Mouse (Mus musculus): Measurements from ENCODE around the gene Sit1. TPM values are rescaled to one million over a fixed set of nuclear protein-coding genes. Genes with fewer than 3 reads are reported as not detected.
A peak's percentile ranks its signal among the peaks of the same experiment; 100 is the strongest.

Sit1 gene
- polyA plus RNA-seq (2016; fragmentation: Nextera tagmentation; extraction: Ambion mirVana): not detected in 2 replicates

GRCm38 (mm10) chr4:43483535-43484091, at the start of gene Sit1:
Sit1 (minus strand) TSS chr4:43483734.
- H3K9ac ChIP-seq: no peak within 1 kb of the TSS

GRCm38 (mm10) chr4:43533270-43533669, 49.7 kb upstream of the Sit1 start:
- Histone ChIP-seq H3K9me3 (no peaks in the 10 kb centered on the region), H3K27me3 (no peaks in the 10 kb centered on the region), H3K36me3 (replicated peaks) (peaks cover 74% of the 10 kb centered on the region), H3K9ac (no peak overlapping the region), H3K4me1 (no peaks in the 10 kb centered on the region), H3K27ac (no peak overlapping the region), H3K4me3 (replicated peaks) (no peak overlapping the region), H3K4me2 (no peak overlapping the region)
- ATAC-seq (ENCODE audit: low FRiP score): no peak
- WGBS: 88% methylated on average over 9 of the region's 9 CpGs

More at GRCm38 (mm10) chr4:43483535-43484091, at the start of gene Sit1:
- ATAC-seq (ENCODE audit: low FRiP score): no peak
- H3K4me3 ChIP-seq (replicated peaks): no peak within 1 kb of the TSS
- no peaks in the 10 kb centered on the region for H3K9me3 ChIP-seq
- no peaks in the 10 kb centered on the region for H3K4me1 ChIP-seq
- no peak within 1 kb of the TSS for H3K27ac ChIP-seq
- WGBS: 67% methylated on average over 12 of the region's 12 CpGs
- no peaks in the 10 kb centered on the region for H3K27me3 ChIP-seq
- no peaks in the 10 kb centered on the region for H3K36me3 ChIP-seq (replicated peaks)
- no peak within 1 kb of the TSS for H3K4me2 ChIP-seq

- Histone ChIP-seq H3K9ac (no peak overlapping the region), H3K27ac (no peak overlapping the region), H3K9me3 (no peaks in the 10 kb centered on the region), H3K27me3 (peaks cover 8% of the 10 kb centered on the region), H3K4me2 (no peak overlapping the region), H3K36me3 (replicated peaks) (peaks cover 49% of the 10 kb centered on the region), H3K4me1 (no peaks in the 10 kb centered on the region), H3K4me3 (replicated peaks) (no peak overlapping the region)
- no peak for ATAC-seq (ENCODE audit: low FRiP score)
- WGBS: 24% methylated on average over 7 of the region's 7 CpGs
Observed at GRCm38 (mm10) chr4:43530581-43530980, 47.0 kb upstream of the Sit1 start.

DNA sequence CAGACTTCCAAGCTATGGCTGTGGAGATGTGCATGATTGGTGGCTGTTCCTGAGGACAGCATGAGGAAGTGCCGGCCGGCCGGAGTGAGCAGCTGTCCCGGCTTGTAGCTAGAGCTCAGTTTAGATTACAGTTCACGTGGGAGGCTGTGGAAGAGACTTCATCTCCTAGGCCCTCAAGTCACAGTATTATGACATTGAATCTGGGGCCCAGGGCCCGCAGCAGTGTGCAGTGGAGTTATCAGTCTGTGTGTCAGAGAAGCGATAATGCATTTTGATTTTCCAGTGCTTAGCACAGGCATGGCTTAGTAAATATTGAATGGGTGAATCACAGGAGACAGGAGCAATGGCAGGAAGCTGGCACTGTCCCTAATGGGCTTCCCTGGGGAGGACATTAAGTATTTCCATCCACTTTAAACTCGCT, 46.6 kb upstream of the Sit1 start:
- no peak overlapping the region for H3K27ac ChIP-seq
- no peak overlapping the region for H3K9ac ChIP-seq
- H3K4me1 ChIP-seq: no peaks in the 10 kb centered on the region
- ATAC-seq (ENCODE audit: low FRiP score): no peak
- no peak overlapping the region for H3K4me3 ChIP-seq (replicated peaks)
- H3K4me2 ChIP-seq: no peak overlapping the region
- H3K9me3 ChIP-seq: no peaks in the 10 kb centered on the region
- H3K36me3 ChIP-seq (replicated peaks): peaks cover 44% of the 10 kb centered on the region
- WGBS: 78% methylated on average over 8 of the region's 8 CpGs
- H3K27me3 ChIP-seq: peaks cover 13% of the 10 kb centered on the region

- H3K4me3 ChIP-seq (replicated peaks): no peak overlapping the region
- no peak overlapping the region for H3K27ac ChIP-seq
- H3K36me3 ChIP-seq (replicated peaks): peaks cover 28% of the 10 kb centered on the region
- H3K9me3 ChIP-seq: no peaks in the 10 kb centered on the region
- H3K9ac ChIP-seq: no peak overlapping the region
- H3K4me1 ChIP-seq: peaks cover 12% of the 10 kb centered on the region
- no peak for ATAC-seq (ENCODE audit: low FRiP score)
- H3K4me2 ChIP-seq: no peak overlapping the region
- WGBS: 78% methylated on average over 9 of the region's 9 CpGs
- H3K27me3 ChIP-seq: peaks cover 29% of the 10 kb centered on the region
Observed at GRCm38 (mm10) chr4:43528487-43528886, 45.0 kb upstream of the Sit1 start.

- Histone ChIP-seq H3K36me3 (replicated peaks) (peaks cover 22% of the 10 kb centered on the region), H3K4me1 (peaks cover 18% of the 10 kb centered on the region), H3K4me3 (replicated peaks) (no peak overlapping the region), H3K9me3 (no peaks in the 10 kb centered on the region), H3K27me3 (peaks cover 35% of the 10 kb centered on the region), H3K9ac (no peak overlapping the region), H3K4me2 (no peak overlapping the region), H3K27ac (no peak overlapping the region)
- WGBS: 68% methylated on average over 5 of the region's 5 CpGs
- ATAC-seq (ENCODE audit: low FRiP score): no peak
Observed at GRCm38 (mm10) chr4:43527880-43528279, 44.3 kb upstream of the Sit1 start.

DNA sequence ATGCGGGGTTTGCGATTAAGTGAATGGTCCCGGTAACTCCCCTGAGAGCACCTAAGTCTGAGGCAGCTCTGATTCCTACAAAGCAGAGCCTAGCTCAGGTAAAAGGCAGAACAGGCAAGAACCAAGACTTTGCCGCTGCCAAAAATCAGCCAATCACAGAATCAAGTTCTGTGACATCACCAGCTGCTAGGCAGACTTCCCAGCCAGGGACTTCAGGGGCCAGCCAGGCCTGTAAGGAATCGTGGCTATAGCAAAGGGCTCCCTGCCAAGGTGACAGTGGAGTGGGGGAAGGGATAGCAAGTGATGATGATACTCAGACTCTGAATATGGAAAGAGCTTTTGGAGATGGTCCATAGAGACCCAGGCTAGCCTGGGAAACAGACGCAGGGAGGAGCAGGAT, 36.4 kb upstream of the Sit1 start:
- H3K36me3 ChIP-seq (replicated peaks): no peaks in the 10 kb centered on the region
- no peak overlapping the region for H3K27ac ChIP-seq
- H3K4me2 ChIP-seq: peak overlapping the region; percentile 35
- H3K4me1 ChIP-seq: peaks cover 42% of the 10 kb centered on the region
- H3K9me3 ChIP-seq: no peaks in the 10 kb centered on the region
- 0 out of 2 replicates have a peak overlapping the region, but pooled peaks have one; percentile 4 for H3K4me3 ChIP-seq (replicated peaks)
- peaks cover 61% of the 10 kb centered on the region for H3K27me3 ChIP-seq
- peak; percentile 64 for ATAC-seq (ENCODE audit: low FRiP score)
- 13% methylated on average over 6 of the region's 6 CpGs for WGBS
- H3K9ac ChIP-seq: no peak overlapping the region

GRCm38 (mm10) chr4:43519551-43519950, 36.0 kb upstream of the Sit1 start:
- Histone ChIP-seq H3K9me3 (no peaks in the 10 kb centered on the region), H3K27ac (no peak overlapping the region), H3K4me1 (peaks cover 41% of the 10 kb centered on the region), H3K4me2 (peak overlapping the region; percentile 35), H3K9ac (no peak overlapping the region), H3K4me3 (replicated peaks) (0 out of 2 replicates have a peak overlapping the region, but pooled peaks have one; percentile 4), H3K36me3 (replicated peaks) (no peaks in the 10 kb centered on the region), H3K27me3 (peaks cover 61% of the 10 kb centered on the region)
- WGBS: 13% methylated on average over 10 of the region's 10 CpGs
- ATAC-seq (ENCODE audit: low FRiP score): no peak

DNA sequence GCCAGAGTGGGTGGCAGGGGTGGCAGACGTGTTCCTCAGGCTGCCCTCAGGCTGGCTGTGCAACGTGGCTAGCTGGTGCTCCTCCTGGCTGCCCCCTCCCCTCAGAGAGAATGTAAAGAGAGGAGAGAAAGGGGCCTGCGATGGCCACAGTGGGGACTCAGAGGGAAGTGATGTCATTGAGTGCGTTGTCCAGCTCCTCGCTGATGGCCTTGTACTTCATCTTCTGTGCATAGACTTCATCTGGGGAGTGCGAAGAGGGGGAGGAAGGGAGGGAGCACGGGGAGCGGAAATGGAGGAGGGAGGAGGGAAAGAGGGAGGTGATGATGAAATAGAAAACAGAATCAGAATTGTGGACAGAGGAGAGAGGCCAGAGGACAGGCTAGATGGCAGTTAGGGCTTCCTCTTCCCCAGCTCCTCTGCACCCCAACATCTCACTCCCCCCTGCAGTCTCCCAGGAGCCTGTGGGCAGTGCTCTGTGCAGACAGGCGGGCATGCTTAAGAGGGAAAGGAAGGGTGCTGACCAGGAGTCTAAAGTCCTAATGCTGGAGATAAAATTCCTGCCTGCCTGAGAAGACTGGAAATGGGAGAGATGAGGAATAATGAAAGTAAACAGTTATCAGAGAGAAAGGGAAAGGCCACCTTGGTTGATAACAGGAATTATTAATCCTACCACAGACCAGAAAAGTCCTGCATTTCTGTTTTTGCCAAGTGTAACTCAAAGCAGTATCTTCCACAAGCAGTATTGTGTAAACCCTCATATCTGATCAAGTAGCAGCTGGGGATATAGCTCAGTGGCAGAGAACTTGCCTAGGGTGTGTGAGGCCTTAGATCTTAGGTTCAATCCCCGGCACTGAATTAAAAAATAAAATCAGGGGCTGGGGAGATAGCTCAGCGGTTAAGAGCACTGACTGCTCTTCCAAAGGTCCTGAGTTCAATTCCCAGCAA, 32.5 kb upstream of the Sit1 start:
- Histone ChIP-seq H3K4me1 (peaks cover 17% of the 10 kb centered on the region), H3K4me3 (replicated peaks) (no peak overlapping the region), H3K4me2 (no peak overlapping the region), H3K27me3 (peaks cover 30% of the 10 kb centered on the region), H3K9me3 (no peaks in the 10 kb centered on the region), H3K9ac (no peak overlapping the region), H3K27ac (no peak overlapping the region), H3K36me3 (replicated peaks) (no peaks in the 10 kb centered on the region)
- 81% methylated on average over 11 of the region's 11 CpGs for WGBS
- no peak for ATAC-seq (ENCODE audit: low FRiP score)

GRCm38 (mm10) chr4:43513791-43514190, 30.3 kb upstream of the Sit1 start:
- H3K36me3 ChIP-seq (replicated peaks): no peaks in the 10 kb centered on the region
- no peak overlapping the region for H3K4me2 ChIP-seq
- peaks cover 22% of the 10 kb centered on the region for H3K27me3 ChIP-seq
- H3K9me3 ChIP-seq: no peaks in the 10 kb centered on the region
- 87% methylated on average over 4 of the region's 4 CpGs for whole genome bisulfite sequencing
- no peak overlapping the region for H3K4me3 ChIP-seq (replicated peaks)
- no peak overlapping the region for H3K27ac ChIP-seq
- no peak for ATAC-seq (ENCODE audit: low FRiP score)
- H3K9ac ChIP-seq: no peak overlapping the region
- peaks cover 10% of the 10 kb centered on the region for H3K4me1 ChIP-seq

DNA sequence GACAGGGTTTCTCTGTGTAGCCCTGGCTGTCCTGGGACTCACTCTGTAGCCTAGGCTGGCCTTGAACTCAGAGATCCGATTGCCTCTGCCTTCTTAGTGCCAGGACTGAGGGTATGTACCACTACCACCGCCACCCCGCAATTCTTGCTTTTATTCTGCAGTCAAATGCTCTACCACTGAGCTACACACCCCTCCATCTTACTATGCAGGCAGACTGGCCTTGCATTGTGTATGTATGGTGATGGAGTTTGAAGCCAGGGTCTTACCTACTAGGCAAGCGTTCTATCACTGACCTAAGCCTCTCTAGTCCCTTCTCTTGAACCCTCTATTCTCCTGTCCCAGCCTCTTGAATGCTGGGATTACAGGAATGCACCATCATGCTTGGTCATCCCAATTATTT, 29.8 kb upstream of the Sit1 start:
- no peak for ATAC-seq (ENCODE audit: low FRiP score)
- Histone ChIP-seq H3K27me3 (peaks cover 23% of the 10 kb centered on the region), H3K4me1 (peaks cover 11% of the 10 kb centered on the region), H3K27ac (no peak overlapping the region), H3K4me2 (no peak overlapping the region), H3K36me3 (replicated peaks) (no peaks in the 10 kb centered on the region), H3K9me3 (no peaks in the 10 kb centered on the region), H3K9ac (no peak overlapping the region), H3K4me3 (replicated peaks) (no peak overlapping the region)
- 90% methylated on average over 4 of the region's 4 CpGs for WGBS

- H3K4me1 ChIP-seq: peaks cover 17% of the 10 kb centered on the region
- 74% methylated on average over 7 of the region's 7 CpGs for WGBS
Observed at GRCm38 (mm10) chr4:43512653-43513052, 29.1 kb upstream of the Sit1 start.

More at GRCm38 (mm10) chr4:43512653-43513052, 29.1 kb upstream of the Sit1 start:
- Histone ChIP-seq H3K27me3 (peaks cover 27% of the 10 kb centered on the region), H3K36me3 (replicated peaks) (no peaks in the 10 kb centered on the region), H3K9me3 (no peaks in the 10 kb centered on the region), H3K4me3 (replicated peaks) (no peak overlapping the region), H3K27ac (no peak overlapping the region), H3K4me2 (no peak overlapping the region), H3K9ac (no peak overlapping the region)
- ATAC-seq (ENCODE audit: low FRiP score): no peak
